Mouse (Mus musculus): ENCODE measurements around the gene Traf5. TPM values are rescaled to one million over a fixed set of nuclear protein-coding genes. Genes with fewer than 3 reads are reported as not detected.

Gene Traf5
- polyA plus RNA-seq, 1 experiment from 2014 or later = 7.8 TPM

GRCm38 (mm10) chr1:192125761-192126160, 33.4 kb upstream of the Traf5 start:
- 92% methylated on average over 6 of the region's 6 CpGs for WGBS
- Histone ChIP-seq H3K27ac (replicated peaks; ENCODE audit: low read depth, low read length) (no peak overlapping the region), H3K27me3 (ENCODE audit: control insufficient read depth, insufficient read depth, low read length) (no peaks in the 10 kb centered on the region), H3K9me3 (replicated peaks; ENCODE audit: control insufficient read depth, low read length) (no peaks in the 10 kb centered on the region), H3K4me2 (ENCODE audit: low read depth, low read length) (no peak overlapping the region), H3K9ac (replicated peaks; ENCODE audit: low read length) (no peak overlapping the region), H3K36me3 (replicated peaks; ENCODE audit: control insufficient read depth, insufficient read depth, low read depth, low read length) (peaks cover 3% of the 10 kb centered on the region; the same call in 1 of the 2 replicates), H3K4me1 (ENCODE audit: control insufficient read depth, insufficient read depth, low read length) (no peaks in the 10 kb centered on the region), H3K4me3 (ENCODE audit: low read depth, low read length) (no peak overlapping the region)
- ATAC-seq (replicated peaks; ENCODE audit: insufficient number of reproducible peaks, low FRiP score, low TSS enrichment, low read depth) = no peak
- DNase-seq (ENCODE audit: low spot score) = no peak

- Histone ChIP-seq H3K9ac (replicated peaks; ENCODE audit: low read length) (no peak overlapping the region), H3K4me3 (ENCODE audit: low read depth, low read length) (no peak overlapping the region), H3K36me3 (replicated peaks; ENCODE audit: control insufficient read depth, insufficient read depth, low read depth, low read length) (peaks cover 6% of the 10 kb centered on the region), H3K4me1 (ENCODE audit: control insufficient read depth, insufficient read depth, low read length) (no peaks in the 10 kb centered on the region), H3K27me3 (ENCODE audit: control insufficient read depth, insufficient read depth, low read length) (no peaks in the 10 kb centered on the region), H3K27ac (replicated peaks; ENCODE audit: low read depth, low read length) (no peak overlapping the region), H3K4me2 (ENCODE audit: low read depth, low read length) (no peak overlapping the region), H3K9me3 (replicated peaks; ENCODE audit: control insufficient read depth, low read length) (no peaks in the 10 kb centered on the region)
- DNase-seq (ENCODE audit: low spot score) (no peak), ATAC-seq (replicated peaks; ENCODE audit: insufficient number of reproducible peaks, low FRiP score, low TSS enrichment, low read depth) (no peak)
- WGBS = 90% methylated on average over 6 of the region's 6 CpGs
Measured at GRCm38 (mm10) chr1:192116262-192116661, 23.9 kb upstream of the Traf5 start.

DNA sequence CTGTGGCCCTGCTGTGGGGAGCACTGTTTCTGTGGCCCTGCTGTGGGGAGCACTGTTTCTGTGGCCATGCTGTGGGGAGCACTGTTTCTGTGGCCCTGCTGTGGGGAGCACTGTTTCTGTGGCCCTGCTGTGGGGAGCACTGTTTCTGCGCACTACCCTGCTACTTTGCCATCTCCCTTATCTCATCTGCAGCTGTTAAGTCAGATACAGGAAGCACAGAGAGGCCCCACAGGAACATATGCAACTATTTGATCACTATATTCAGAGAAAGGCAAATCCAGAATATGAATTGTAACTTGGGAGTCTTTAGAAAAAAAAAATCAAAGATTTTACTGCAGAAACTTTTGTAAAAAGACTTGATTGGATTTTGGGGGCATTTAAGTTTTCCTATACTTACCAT, 23.0 kb upstream of the Traf5 start:
- peaks cover 6% of the 10 kb centered on the region for H3K36me3 ChIP-seq (replicated peaks; ENCODE audit: control insufficient read depth, insufficient read depth, low read depth, low read length)
- ATAC-seq (replicated peaks; ENCODE audit: insufficient number of reproducible peaks, low FRiP score, low TSS enrichment, low read depth) = no peak
- no peak overlapping the region for H3K4me2 ChIP-seq (ENCODE audit: low read depth, low read length)
- no peak for DNase-seq (ENCODE audit: low spot score)
- no peak overlapping the region for H3K27ac ChIP-seq (replicated peaks; ENCODE audit: low read depth, low read length)
- no peak overlapping the region for H3K9ac ChIP-seq (replicated peaks; ENCODE audit: low read length)
- no peaks in the 10 kb centered on the region for H3K9me3 ChIP-seq (replicated peaks; ENCODE audit: control insufficient read depth, low read length)
- no peak overlapping the region for H3K4me3 ChIP-seq (ENCODE audit: low read depth, low read length)
- WGBS = 83% methylated on average over 1 of the region's 1 CpGs
- no peaks in the 10 kb centered on the region for H3K27me3 ChIP-seq (ENCODE audit: control insufficient read depth, insufficient read depth, low read length)
- H3K4me1 ChIP-seq (ENCODE audit: control insufficient read depth, insufficient read depth, low read length) = no peaks in the 10 kb centered on the region

DNA sequence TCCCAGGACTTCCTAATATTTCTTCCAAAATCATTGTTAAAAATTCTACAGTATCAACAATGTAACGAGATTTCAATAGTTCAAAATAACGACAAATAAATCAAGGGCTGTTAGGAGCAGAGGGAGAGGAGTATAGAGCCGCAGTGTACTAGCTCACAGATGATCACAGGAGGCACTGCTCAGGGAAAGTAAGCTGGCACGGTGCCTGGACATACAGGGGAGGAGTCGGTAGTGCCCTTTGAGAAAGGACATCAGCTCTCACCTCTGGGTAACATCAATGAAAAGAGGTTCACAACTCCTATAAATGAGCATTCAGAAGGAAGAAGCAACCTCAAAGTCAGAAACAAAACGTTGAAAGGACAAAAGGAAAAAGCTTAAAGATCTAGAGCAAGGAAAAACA, 16.8 kb upstream of the Traf5 start:
- DNase-seq (ENCODE audit: low spot score) (no peak), ATAC-seq (replicated peaks; ENCODE audit: insufficient number of reproducible peaks, low FRiP score, low TSS enrichment, low read depth) (no peak)
- Histone ChIP-seq H3K4me1 (ENCODE audit: control insufficient read depth, insufficient read depth, low read length) (no peaks in the 10 kb centered on the region), H3K27me3 (ENCODE audit: control insufficient read depth, insufficient read depth, low read length) (no peaks in the 10 kb centered on the region), H3K4me3 (ENCODE audit: low read depth, low read length) (no peak overlapping the region), H3K36me3 (replicated peaks; ENCODE audit: control insufficient read depth, insufficient read depth, low read depth, low read length) (no peaks in the 10 kb centered on the region), H3K9me3 (replicated peaks; ENCODE audit: control insufficient read depth, low read length) (no peaks in the 10 kb centered on the region), H3K27ac (replicated peaks; ENCODE audit: low read depth, low read length) (no peak overlapping the region), H3K4me2 (ENCODE audit: low read depth, low read length) (no peak overlapping the region), H3K9ac (replicated peaks; ENCODE audit: low read length) (no peak overlapping the region)
- WGBS = 85% methylated on average over 6 of the region's 6 CpGs

- no peaks in the 10 kb centered on the region for H3K36me3 ChIP-seq (replicated peaks; ENCODE audit: control insufficient read depth, insufficient read depth, low read depth, low read length)
- no peak overlapping the region for H3K4me3 ChIP-seq (ENCODE audit: low read depth, low read length)
- H3K9ac ChIP-seq (replicated peaks; ENCODE audit: low read length) = no peak overlapping the region
- no peak overlapping the region for H3K4me2 ChIP-seq (ENCODE audit: low read depth, low read length)
- H3K9me3 ChIP-seq (replicated peaks; ENCODE audit: control insufficient read depth, low read length) = no peaks in the 10 kb centered on the region
- no peaks in the 10 kb centered on the region for H3K27me3 ChIP-seq (ENCODE audit: control insufficient read depth, insufficient read depth, low read length)
- 10% methylated on average over 2 of the region's 2 CpGs for WGBS
- no peak overlapping the region for H3K27ac ChIP-seq (replicated peaks; ENCODE audit: low read depth, low read length)
- ATAC-seq (replicated peaks; ENCODE audit: insufficient number of reproducible peaks, low FRiP score, low TSS enrichment, low read depth) (no peak; the same call in 1 of the 2 replicates), DNase-seq (ENCODE audit: low spot score) (peak; percentile 52)
- no peaks in the 10 kb centered on the region for H3K4me1 ChIP-seq (ENCODE audit: control insufficient read depth, insufficient read depth, low read length)
Measured at GRCm38 (mm10) chr1:192107352-192107751, 15.0 kb upstream of the Traf5 start.

DNA sequence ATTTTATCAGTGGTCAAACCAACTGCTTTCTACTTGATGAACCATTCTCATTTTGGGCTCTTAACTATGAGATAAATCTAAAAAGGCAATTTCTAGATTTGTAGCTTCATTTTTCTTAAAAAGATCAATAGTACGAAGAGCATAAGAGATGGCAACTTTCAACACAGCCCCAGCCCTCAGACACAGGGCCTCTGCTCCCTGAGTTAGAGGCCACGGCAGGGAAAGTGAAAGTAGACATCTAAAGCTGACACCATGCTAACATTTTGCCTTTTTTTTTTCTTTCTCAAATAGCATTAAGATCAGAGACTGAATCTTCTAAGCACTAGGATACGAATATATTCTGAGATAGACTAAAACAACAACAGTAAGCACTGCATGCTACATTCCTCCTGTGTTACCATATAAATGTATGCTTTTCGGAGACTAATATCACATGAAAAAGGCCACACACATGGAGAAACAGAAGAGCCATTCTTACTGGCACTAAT, 13.6 kb upstream of the Traf5 start:
- ATAC-seq (replicated peaks; ENCODE audit: insufficient number of reproducible peaks, low FRiP score, low TSS enrichment, low read depth) = no peak
- no peaks in the 10 kb centered on the region for H3K36me3 ChIP-seq (replicated peaks; ENCODE audit: control insufficient read depth, insufficient read depth, low read depth, low read length)

GRCm38 (mm10) chr1:192104021-192104420, 11.7 kb upstream of the Traf5 start:
- no peaks in the 10 kb centered on the region for H3K4me1 ChIP-seq (ENCODE audit: control insufficient read depth, insufficient read depth, low read length)
- H3K36me3 ChIP-seq (replicated peaks; ENCODE audit: control insufficient read depth, insufficient read depth, low read depth, low read length) = no peaks in the 10 kb centered on the region
- no peaks in the 10 kb centered on the region for H3K9me3 ChIP-seq (replicated peaks; ENCODE audit: control insufficient read depth, low read length)
- no peak overlapping the region for H3K4me2 ChIP-seq (ENCODE audit: low read depth, low read length)
- no peak overlapping the region for H3K4me3 ChIP-seq (ENCODE audit: low read depth, low read length)
- DNase-seq (ENCODE audit: low spot score) (no peak), ATAC-seq (replicated peaks; ENCODE audit: insufficient number of reproducible peaks, low FRiP score, low TSS enrichment, low read depth) (no peak)
- 98% methylated on average over 9 of the region's 9 CpGs for WGBS
- no peak overlapping the region for H3K27ac ChIP-seq (replicated peaks; ENCODE audit: low read depth, low read length)
- H3K9ac ChIP-seq (replicated peaks; ENCODE audit: low read length) = no peak overlapping the region
- H3K27me3 ChIP-seq (ENCODE audit: control insufficient read depth, insufficient read depth, low read length) = no peaks in the 10 kb centered on the region

More for the DNA sequence above, 13.6 kb upstream of the Traf5 start:
- H3K4me1 ChIP-seq (ENCODE audit: control insufficient read depth, insufficient read depth, low read length) = no peaks in the 10 kb centered on the region
- no peak overlapping the region for H3K4me2 ChIP-seq (ENCODE audit: low read depth, low read length)
- H3K9me3 ChIP-seq (replicated peaks; ENCODE audit: control insufficient read depth, low read length) = no peaks in the 10 kb centered on the region
- H3K27ac ChIP-seq (replicated peaks; ENCODE audit: low read depth, low read length) = no peak overlapping the region
- H3K27me3 ChIP-seq (ENCODE audit: control insufficient read depth, insufficient read depth, low read length) = no peaks in the 10 kb centered on the region
- no peak for DNase-seq (ENCODE audit: low spot score)
- 88% methylated on average over 4 of the region's 4 CpGs for WGBS
- H3K9ac ChIP-seq (replicated peaks; ENCODE audit: low read length) = no peak overlapping the region
- H3K4me3 ChIP-seq (ENCODE audit: low read depth, low read length) = no peak overlapping the region

GRCm38 (mm10) chr1:192103176-192103575, 10.8 kb upstream of the Traf5 start:
- ATAC-seq (replicated peaks; ENCODE audit: insufficient number of reproducible peaks, low FRiP score, low TSS enrichment, low read depth) (no peak), DNase-seq (ENCODE audit: low spot score) (no peak)
- 86% methylated on average over 6 of the region's 6 CpGs for WGBS
- no peaks in the 10 kb centered on the region for H3K4me1 ChIP-seq (ENCODE audit: control insufficient read depth, insufficient read depth, low read length)
- H3K9ac ChIP-seq (replicated peaks; ENCODE audit: low read length) = no peak overlapping the region
- no peak overlapping the region for H3K4me3 ChIP-seq (ENCODE audit: low read depth, low read length)
- no peak overlapping the region for H3K4me2 ChIP-seq (ENCODE audit: low read depth, low read length)
- no peaks in the 10 kb centered on the region for H3K27me3 ChIP-seq (ENCODE audit: control insufficient read depth, insufficient read depth, low read length)
- H3K27ac ChIP-seq (replicated peaks; ENCODE audit: low read depth, low read length) = no peak overlapping the region
- H3K36me3 ChIP-seq (replicated peaks; ENCODE audit: control insufficient read depth, insufficient read depth, low read depth, low read length) = no peaks in the 10 kb centered on the region
- no peaks in the 10 kb centered on the region for H3K9me3 ChIP-seq (replicated peaks; ENCODE audit: control insufficient read depth, low read length)

Measured in embryonic facial prominence, embryonic 11.5 days (tissue).